Mouse (Mus musculus) layer of hippocampus, postnatal 25 days (tissue): ENCODE data around the gene Ccdc148. TPM values are rescaled to one million over a fixed set of nuclear protein-coding genes. Genes with fewer than 3 reads are reported as not detected.

ENCODE experiments used
- DNase-seq, 2 experiments: peaks; one replicate each; pipeline ENCODE4 v3.0.0; 2022; ENCODE audit warnings: mixed read lengths in 2 of 2, low spot score in 1 of 2; ENCODE audit errors: extremely low spot score in 1 of 2
- total RNA-seq, 2 experiments: library from RNA; stranded (reverse); gene quantifications; 2 replicates each; pipeline ENCODE4 v1.2.3; 2021

The Ccdc148 gene
- total RNA-seq, 2 experiments from 2014 or later = 11.3 to 12.7 TPM

DNA sequence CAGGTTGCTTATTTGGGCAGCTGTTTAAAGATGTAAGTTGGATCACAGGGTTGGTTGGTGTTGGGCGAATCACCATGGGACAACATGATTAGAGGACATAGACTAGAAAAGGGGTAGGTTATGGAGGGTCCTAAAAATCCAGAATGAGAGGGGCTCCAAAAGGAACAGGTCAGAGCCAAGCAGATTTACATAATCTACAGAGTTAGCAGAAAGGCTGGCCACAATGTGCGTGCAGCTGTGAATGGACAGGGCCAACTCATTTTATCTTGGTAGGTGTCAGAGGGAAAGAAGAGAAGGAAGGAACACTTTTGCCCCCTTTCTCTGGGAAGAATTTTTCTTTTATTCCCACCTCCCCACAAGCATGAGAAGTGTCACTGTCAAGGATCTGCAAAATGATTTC, 204.1 kb downstream of the Ccdc148 start:
- DNase-seq = no peak

DNA sequence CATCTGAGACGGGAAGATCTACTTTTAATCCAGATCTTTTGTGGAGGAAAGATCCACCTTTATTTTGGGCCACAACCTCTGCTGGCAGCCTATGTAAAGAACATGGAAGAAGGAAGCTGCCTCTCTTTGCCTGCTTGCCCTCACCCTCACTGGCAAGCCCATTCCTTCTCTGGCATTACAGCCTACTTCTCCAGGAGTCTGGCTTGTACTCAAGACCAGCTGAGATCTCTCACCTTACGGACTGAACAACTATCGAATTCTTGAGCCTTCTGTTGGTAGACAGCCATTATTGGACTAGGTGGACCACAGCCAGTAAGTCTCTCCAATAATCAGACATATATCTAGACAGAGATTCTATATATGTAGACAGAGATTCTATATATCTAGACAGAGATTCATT, 208.4 kb downstream of the Ccdc148 start:
- no peak for DNase-seq

DNA sequence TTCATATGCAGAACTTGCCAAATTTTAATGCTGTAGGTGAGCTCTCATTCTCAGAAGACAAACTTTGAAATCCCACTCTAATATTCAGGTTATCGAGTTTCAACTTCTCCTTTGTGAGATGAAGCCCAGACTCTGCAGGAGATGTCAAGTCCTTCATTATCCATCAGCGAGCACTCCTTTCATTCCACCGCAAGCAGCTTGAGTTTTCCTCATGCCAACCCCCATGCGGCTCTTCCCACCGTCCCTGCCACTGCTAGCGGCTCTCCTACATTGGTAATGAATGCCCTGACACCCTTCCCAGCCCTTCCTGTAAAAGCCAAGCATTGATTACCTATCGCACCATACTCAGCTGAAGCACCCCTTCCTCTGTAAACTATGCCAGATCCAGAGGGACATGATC, 211.7 kb downstream of the Ccdc148 start:
- DNase-seq = no peak

DNA sequence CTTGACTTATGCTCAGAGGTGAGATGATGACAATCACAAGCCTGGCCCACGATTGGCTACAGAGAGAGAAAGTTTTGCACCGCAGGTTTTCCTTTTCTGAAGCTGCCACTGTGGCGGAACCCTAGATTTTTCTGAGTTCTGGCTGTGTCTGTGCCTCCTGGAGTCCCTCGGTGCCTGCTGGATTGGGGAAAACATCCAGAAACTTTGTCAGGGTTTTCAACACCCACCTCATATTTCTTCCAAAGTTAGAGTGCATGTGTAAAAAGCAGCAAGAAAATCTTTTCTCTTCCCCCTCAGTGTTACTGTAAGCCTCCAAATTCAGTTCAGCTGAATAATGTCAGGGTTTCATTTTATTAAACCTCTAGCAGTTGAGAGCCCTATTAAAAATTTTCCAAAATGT, 219.1 kb downstream of the Ccdc148 start:
- no peak for DNase-seq

- no peak for DNase-seq
These were observed 234.9 kb downstream of the Ccdc148 start for GRCm38 (mm10) chr2:58925551-58925950.

GRCm38 (mm10) chr2:58918351-58918750, 242.1 kb downstream of the Ccdc148 start:
- DNase-seq = no peak

GRCm38 (mm10) chr2:58912339-58912738, 248.1 kb downstream of the Ccdc148 start:
- no peak for DNase-seq

GRCm38 (mm10) chr2:58906814-58907516, 253.5 kb downstream of the Ccdc148 start:
- DNase-seq = no peak

DNA sequence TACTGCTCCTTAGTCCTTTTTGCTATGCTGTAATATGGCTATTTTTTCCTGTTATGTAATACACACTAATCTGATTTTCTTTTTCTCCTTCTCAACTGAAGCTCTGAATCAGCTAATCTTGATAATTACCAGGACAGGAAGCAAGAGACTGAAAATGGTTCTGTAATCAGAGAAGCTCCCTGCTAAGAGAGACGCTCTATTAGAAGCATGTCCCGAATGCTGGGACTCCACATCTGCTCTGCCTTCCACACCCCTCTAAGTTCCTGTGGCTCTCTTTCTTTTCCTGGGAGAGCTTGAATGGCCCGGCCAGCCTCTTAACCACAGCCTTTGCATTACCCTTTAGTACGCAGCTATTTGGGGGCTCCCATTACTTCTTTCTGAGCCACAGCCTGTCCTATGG, 255.4 kb downstream of the Ccdc148 start:
- no peak for DNase-seq

- no peak for DNase-seq
These were observed 280.6 kb downstream of the Ccdc148 start for GRCm38 (mm10) chr2:58879876-58880275.

- DNase-seq = no peak
These were observed 301.3 kb downstream of the Ccdc148 start, which contains the start of gene Gm11099 for GRCm38 (mm10) chr2:58859134-58859533. TSS of gene Gm11099 (plus strand) at chr2:58859434.

GRCm38 (mm10) chr2:58844499-58844898, 316.0 kb downstream of the Ccdc148 start:
- no peak for DNase-seq

- DNase-seq = no peak
These were observed 318.0 kb downstream of the Ccdc148 start for GRCm38 (mm10) chr2:58842443-58842842.

DNA sequence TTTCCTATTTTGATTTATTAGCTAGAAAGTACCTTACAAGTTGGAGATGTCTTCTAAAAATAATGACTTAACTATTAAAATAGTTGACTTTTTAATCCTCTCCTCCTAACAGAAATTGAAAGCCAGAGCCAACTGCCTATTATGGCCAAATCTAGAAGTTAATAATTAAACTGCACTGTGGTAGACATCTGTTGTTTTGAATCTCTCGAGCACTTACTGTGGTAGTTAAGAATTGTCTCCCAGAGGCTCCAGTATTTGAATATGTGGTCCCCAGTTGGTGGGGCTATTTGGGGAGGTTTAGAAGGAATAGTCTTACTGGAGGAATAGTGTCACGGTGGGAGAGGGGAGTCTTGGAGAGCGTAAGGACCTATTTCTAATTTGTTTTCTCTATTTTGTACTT, 319.5 kb downstream of the Ccdc148 start:
- no peak for DNase-seq

- no peak for DNase-seq
These were observed 328.1 kb downstream of the Ccdc148 start for GRCm38 (mm10) chr2:58832253-58832980.

DNA sequence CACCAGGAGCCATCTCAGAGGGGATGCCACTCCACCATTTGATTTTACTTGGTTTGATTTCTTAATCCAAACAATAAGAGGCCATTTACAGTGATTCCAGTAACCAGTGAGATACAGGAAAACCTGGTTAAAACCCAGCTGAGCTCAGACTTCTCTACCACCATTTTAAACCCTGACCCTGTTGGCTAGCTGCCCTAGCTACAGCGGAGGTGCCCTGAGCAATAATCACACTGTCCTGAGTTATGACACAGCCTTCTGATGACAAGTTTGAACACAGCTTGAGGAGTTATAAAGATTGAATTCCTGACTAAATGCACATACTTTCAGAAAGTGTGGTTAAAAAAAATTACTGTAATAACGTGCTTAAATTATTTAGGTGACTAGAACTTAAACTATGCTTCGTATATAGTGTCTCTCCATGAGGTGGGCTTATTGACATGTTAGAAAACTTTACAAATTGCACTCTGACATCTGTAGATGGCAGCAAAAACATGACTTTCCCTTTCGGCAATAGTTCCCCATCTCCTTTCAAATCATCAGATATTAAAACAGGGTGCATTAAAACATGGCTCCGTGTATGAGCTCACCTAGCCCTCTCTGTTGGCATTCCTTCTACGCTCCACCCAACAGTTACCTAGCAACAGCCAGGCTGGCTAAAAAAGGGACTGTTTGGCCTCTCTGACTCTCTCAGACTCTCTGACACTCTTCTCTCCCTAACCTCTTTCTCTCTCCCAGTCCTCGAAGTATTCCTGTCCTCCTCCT, 330.3 kb downstream of the Ccdc148 start:
- DNase-seq = no peak

DNA sequence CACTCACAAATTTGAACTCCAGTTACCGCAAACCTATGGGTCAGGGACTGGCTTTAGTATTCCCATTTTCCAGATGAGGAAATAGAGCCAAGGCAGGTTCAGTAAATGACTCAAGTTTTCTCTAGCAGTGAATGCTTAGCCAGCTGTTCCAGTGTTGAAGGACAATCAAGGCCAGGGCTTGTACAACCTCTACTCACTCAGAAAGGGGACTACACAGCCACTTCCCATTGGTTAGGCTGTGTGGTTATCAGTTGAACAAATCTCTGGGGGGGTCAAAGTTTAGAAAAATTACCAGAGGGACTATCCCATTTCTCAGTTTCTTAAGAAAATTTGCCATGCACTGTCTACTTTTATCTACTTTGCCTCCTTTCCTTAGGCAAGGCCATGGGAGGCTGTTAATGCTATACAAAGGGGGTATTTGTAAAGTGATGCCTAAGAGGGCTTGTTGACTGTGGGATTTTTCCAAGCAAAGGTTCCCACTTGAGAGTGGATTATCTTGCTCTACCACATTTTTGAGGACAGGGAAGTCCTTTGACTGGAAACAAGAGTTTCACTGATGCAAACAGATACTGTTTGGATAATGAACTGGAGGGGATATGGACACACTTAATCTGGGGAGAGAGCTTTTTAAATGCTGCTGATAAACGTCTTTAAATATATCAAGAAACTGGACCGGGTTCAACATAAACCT, 331.4 kb downstream of the Ccdc148 start:
- DNase-seq = no peak

DNA sequence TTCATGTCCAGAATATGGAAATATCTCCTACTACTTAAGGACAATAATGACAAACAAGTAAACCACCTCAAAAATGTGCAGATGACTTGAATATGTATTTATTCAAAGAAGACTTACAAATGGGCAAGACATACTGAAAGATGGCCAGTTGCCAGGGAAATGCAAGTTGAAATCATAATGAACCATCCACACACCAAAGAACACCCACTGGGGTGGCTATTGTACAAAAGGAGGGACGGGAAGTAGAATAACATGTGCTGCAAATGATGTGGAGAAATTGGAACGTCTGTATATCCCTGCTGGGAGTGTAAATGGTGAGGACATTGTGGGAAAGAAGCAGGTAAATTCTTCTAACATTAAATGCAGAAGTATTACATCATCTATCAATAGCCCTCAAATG, 347.5 kb downstream of the Ccdc148 start:
- DNase-seq = no peak

- DNase-seq = no peak
These were observed 360.9 kb downstream of the Ccdc148 start for GRCm38 (mm10) chr2:58799623-58800022.

GRCm38 (mm10) chr2:58799126-58799525, 361.4 kb downstream of the Ccdc148 start:
- DNase-seq = no peak

GRCm38 (mm10) chr2:58797506-58797905, 363.0 kb downstream of the Ccdc148 start:
- DNase-seq = no peak
